Mouse (Mus musculus): Measurements from ENCODE around the gene Rxfp2. TPM values are rescaled to one million over a fixed set of nuclear protein-coding genes. Genes with fewer than 3 reads are reported as not detected.

The Rxfp2 gene
- 6.0 and 7.9 TPM in 2 replicates for polyA plus RNA-seq (2014; fragmentation: Nextera tagmentation; extraction: Ambion mirVana)

DNA sequence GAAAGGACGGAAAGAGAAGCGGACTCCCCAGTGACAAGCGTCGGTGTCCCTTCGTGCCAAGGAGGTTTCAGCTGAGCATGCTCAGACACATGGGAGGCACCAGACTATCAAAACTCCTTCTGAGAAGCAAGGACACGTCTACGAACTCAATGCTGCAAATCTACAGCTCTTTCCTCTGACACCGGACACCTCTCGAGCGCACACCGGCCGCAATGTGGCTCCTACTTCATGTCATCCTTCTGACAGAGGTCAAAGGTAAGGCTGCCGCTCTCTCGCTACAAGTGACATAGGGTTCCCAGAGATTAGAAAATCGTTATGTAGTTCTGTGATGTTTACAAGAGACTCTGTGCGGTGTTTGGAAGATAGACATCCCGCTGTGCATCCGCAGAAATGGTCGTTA lies at the start of gene Rxfp2:
Gene Rxfp2, plus strand, starts transcription at position 20 of the 400 bp plus-strand sequence.
- Histone ChIP-seq H3K4me2 (replicated peaks; ENCODE audit: low read depth, low read length) (peak within 1 kb of the TSS; percentile 2; the same call in 1 of the 2 replicates), H3K36me3 (ENCODE audit: control insufficient read depth, insufficient read depth, low read length) (no peaks in the 10 kb centered on the region), H3K4me1 (ENCODE audit: control insufficient read depth, insufficient read depth, low read length) (peaks cover 14% of the 10 kb centered on the region), H3K4me3 (ENCODE audit: low read length) (peak within 1 kb of the TSS; percentile 1; the same call in 1 of the 2 replicates), H3K27me3 (ENCODE audit: control insufficient read depth, insufficient read depth, low read length) (0 out of 2 replicates have a peak, but pooled peaks cover 3% of the 10 kb centered on the region), H3K27ac (ENCODE audit: low read depth, low read length) (no peak within 1 kb of the TSS), H3K9me3 (ENCODE audit: control insufficient read depth, low read length) (0 out of 2 replicates have a peak, but pooled peaks cover 2% of the 10 kb centered on the region), H3K9ac (ENCODE audit: low read depth, low read length) (no peak within 1 kb of the TSS)
- ATAC-seq (ENCODE audit: low FRiP score, low TSS enrichment) = no peak
- 35% methylated on average over 19 of the region's 19 CpGs for WGBS

DNA sequence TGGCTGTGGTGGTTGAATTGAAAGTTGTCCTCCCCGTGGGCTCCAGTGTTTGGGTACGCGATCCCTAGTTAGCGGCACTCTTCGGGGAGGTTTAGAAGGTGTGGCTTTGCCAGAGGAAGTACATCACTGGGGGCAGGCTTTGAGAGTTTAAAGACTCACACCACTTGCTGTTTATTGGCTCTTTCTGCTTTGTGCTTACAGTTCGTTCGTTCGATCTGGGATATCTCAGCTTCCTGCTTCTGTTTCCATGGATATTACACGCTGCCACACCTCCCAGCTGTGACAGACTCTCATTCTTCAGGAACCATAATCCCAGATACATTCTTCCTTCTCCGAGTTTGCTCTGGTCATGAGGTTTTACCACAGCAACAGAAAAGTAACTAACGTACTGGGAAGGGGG lies 48.2 kb upstream of the Rxfp2 start:
- H3K36me3 ChIP-seq (ENCODE audit: control insufficient read depth, insufficient read depth, low read length) = no peaks in the 10 kb centered on the region
- no peak overlapping the region for H3K9ac ChIP-seq (ENCODE audit: low read depth, low read length)
- H3K4me1 ChIP-seq (ENCODE audit: control insufficient read depth, insufficient read depth, low read length) = no peaks in the 10 kb centered on the region
- H3K9me3 ChIP-seq (ENCODE audit: control insufficient read depth, low read length) = no peaks in the 10 kb centered on the region
- no peak for ATAC-seq (ENCODE audit: low FRiP score, low TSS enrichment)
- 90% methylated on average over 11 of the region's 11 CpGs for WGBS
- H3K4me3 ChIP-seq (ENCODE audit: low read length) = no peak overlapping the region
- H3K4me2 ChIP-seq (replicated peaks; ENCODE audit: low read depth, low read length) = no peak overlapping the region
- no peaks in the 10 kb centered on the region for H3K27me3 ChIP-seq (ENCODE audit: control insufficient read depth, insufficient read depth, low read length)
- H3K27ac ChIP-seq (ENCODE audit: low read depth, low read length) = no peak overlapping the region

DNA sequence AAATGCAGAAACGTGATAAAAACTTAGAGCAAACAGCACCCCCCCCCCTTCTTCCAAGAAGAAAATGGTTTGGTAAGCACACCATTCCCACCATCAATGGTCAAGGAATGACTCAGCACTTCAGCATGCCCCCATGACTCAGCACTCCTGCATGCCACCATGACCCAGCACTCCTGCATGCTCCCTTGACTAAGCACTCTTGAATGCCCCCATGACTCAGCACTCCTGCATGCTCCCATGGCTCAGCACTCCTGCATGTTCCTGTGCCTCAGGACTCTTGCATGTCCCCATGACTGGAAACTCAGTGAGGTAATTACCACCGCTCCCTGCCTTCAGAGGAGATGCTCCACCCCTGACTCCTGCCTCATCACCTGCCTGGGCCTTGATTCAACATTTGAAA lies 41.4 kb upstream of the Rxfp2 start:
- Histone ChIP-seq H3K27ac (ENCODE audit: low read depth, low read length) (no peak overlapping the region), H3K4me3 (ENCODE audit: low read length) (no peak overlapping the region), H3K9me3 (ENCODE audit: control insufficient read depth, low read length) (no peaks in the 10 kb centered on the region), H3K4me1 (ENCODE audit: control insufficient read depth, insufficient read depth, low read length) (no peaks in the 10 kb centered on the region), H3K27me3 (ENCODE audit: control insufficient read depth, insufficient read depth, low read length) (no peaks in the 10 kb centered on the region), H3K4me2 (replicated peaks; ENCODE audit: low read depth, low read length) (no peak overlapping the region), H3K9ac (ENCODE audit: low read depth, low read length) (no peak overlapping the region), H3K36me3 (ENCODE audit: control insufficient read depth, insufficient read depth, low read length) (no peaks in the 10 kb centered on the region)
- WGBS = 63% methylated on average over 2 of the region's 2 CpGs
- ATAC-seq (ENCODE audit: low FRiP score, low TSS enrichment) = no peak

DNA sequence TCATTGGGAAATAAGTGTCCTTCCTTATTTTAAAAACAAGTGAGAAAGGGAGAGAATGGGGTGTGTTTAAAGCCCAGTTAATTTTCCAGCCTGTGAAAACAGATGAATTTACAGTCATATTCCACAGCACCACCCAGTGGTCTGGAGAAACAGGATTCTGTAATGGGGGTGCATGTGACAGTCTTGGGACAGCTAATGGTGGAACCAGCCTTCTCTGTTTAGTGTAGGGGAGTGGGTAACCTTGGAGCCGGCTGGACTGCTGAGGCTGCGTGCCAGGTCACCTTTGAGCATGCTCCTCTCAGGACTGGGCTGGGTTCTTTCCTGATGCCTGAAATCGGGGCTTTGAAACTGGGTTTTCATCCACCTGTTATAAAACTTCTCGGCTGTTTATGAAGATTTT lies 34.9 kb upstream of the Rxfp2 start:
- Histone ChIP-seq H3K4me2 (replicated peaks; ENCODE audit: low read depth, low read length) (no peak overlapping the region), H3K36me3 (ENCODE audit: control insufficient read depth, insufficient read depth, low read length) (no peaks in the 10 kb centered on the region), H3K4me1 (ENCODE audit: control insufficient read depth, insufficient read depth, low read length) (no peaks in the 10 kb centered on the region), H3K9ac (ENCODE audit: low read depth, low read length) (no peak overlapping the region), H3K27ac (ENCODE audit: low read depth, low read length) (no peak overlapping the region), H3K9me3 (ENCODE audit: control insufficient read depth, low read length) (no peaks in the 10 kb centered on the region), H3K27me3 (ENCODE audit: control insufficient read depth, insufficient read depth, low read length) (no peaks in the 10 kb centered on the region), H3K4me3 (ENCODE audit: low read length) (no peak overlapping the region)
- ATAC-seq (ENCODE audit: low FRiP score, low TSS enrichment) = 0 out of 2 replicates have a peak, but pooled peaks have one; percentile 39
- WGBS = 76% methylated on average over 4 of the region's 4 CpGs

DNA sequence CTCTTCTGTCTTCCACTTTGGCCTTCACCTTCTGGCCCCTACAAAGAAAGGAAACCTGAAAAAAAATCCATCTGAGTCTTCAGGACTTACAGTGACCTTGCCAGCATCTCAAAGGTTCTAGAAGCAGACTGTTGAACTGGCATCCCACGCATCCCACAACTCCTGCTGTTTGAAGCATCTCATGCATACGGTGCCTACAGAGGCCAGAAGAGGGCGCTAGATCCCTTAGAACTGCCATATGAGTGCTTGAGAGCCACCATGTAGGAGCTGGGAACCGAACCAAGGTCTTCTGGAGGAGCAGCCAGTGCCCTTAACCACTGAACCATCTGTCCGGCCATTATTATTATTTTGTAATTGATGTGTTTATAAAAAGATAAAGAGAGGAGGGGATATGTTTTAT lies 23.9 kb upstream of the Rxfp2 start:
- 75% methylated on average over 5 of the region's 5 CpGs for WGBS
- 0 out of 2 replicates have a peak, but pooled peaks cover 2% of the 10 kb centered on the region for H3K4me1 ChIP-seq (ENCODE audit: control insufficient read depth, insufficient read depth, low read length)
- no peak overlapping the region for H3K9ac ChIP-seq (ENCODE audit: low read depth, low read length)
- no peak overlapping the region for H3K4me2 ChIP-seq (replicated peaks; ENCODE audit: low read depth, low read length)
- no peaks in the 10 kb centered on the region for H3K36me3 ChIP-seq (ENCODE audit: control insufficient read depth, insufficient read depth, low read length)
- H3K4me3 ChIP-seq (ENCODE audit: low read length) = no peak overlapping the region
- no peak for ATAC-seq (ENCODE audit: low FRiP score, low TSS enrichment)
- no peak overlapping the region for H3K27ac ChIP-seq (ENCODE audit: low read depth, low read length)
- peaks cover 4% of the 10 kb centered on the region; the same call in 1 of the 2 replicates for H3K9me3 ChIP-seq (ENCODE audit: control insufficient read depth, low read length)
- H3K27me3 ChIP-seq (ENCODE audit: control insufficient read depth, insufficient read depth, low read length) = no peaks in the 10 kb centered on the region

DNA sequence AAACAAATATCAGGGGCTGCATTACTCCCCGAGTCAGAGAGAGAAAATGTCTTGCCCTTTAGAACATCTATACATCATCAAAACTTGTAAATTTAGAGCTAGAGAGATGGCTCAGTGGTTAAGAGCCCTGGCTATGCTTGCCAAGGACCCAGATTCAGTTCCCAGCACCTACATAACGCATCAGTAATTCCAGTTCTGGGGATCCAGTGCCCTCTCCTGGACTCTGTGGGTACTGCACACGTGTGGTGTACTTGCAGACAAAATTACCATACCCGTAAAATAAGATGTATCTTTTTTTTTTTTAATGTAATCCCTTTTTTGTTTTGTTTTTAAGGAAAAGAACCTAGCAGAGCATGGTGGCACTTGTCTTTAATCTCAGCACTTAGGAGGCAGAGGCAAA lies 21.9 kb upstream of the Rxfp2 start:
- Histone ChIP-seq H3K27me3 (ENCODE audit: control insufficient read depth, insufficient read depth, low read length) (no peaks in the 10 kb centered on the region), H3K9ac (ENCODE audit: low read depth, low read length) (no peak overlapping the region), H3K9me3 (ENCODE audit: control insufficient read depth, low read length) (peaks cover 4% of the 10 kb centered on the region; the same call in 1 of the 2 replicates), H3K36me3 (ENCODE audit: control insufficient read depth, insufficient read depth, low read length) (no peaks in the 10 kb centered on the region), H3K27ac (ENCODE audit: low read depth, low read length) (no peak overlapping the region), H3K4me3 (ENCODE audit: low read length) (no peak overlapping the region), H3K4me1 (ENCODE audit: control insufficient read depth, insufficient read depth, low read length) (no peaks in the 10 kb centered on the region), H3K4me2 (replicated peaks; ENCODE audit: low read depth, low read length) (no peak overlapping the region)
- 88% methylated on average over 4 of the region's 4 CpGs for WGBS
- no peak for ATAC-seq (ENCODE audit: low FRiP score, low TSS enrichment)

DNA sequence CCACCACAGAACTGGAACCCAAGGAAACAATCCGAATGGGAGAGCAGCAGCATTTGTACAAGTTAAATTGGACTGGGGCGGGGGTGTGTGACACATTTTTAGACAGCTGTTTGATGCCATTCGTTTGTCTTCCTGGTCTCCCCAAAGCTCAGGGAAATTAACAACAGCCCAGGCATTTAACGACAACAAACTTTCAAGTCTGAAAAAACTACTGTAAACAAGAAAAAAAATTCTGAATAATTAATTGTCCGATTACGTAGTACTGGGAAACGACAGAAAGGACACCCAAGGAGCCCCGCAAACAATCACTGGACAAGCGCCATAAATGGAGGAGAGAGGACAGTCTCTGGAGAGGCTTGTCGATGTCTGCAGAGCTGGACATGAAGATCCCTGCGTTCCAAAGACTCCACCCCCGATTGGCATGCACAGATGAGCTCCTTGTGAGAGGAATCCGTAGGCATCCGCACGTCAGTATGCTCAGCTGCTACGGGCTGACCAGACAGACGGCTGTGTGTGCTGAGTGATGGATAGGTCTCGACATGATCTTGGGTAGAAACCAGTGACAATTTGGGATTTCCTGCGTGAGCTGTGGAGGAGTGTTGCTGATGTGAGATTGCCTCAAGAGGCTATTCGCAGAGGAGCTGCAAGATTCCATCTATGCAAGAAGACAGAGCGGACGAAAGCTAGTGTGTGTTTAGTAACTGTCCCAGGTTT lies 21.0 kb upstream of the Rxfp2 start:
- Histone ChIP-seq H3K27me3 (ENCODE audit: control insufficient read depth, insufficient read depth, low read length) (no peaks in the 10 kb centered on the region), H3K9ac (ENCODE audit: low read depth, low read length) (no peak overlapping the region), H3K36me3 (ENCODE audit: control insufficient read depth, insufficient read depth, low read length) (no peaks in the 10 kb centered on the region), H3K4me1 (ENCODE audit: control insufficient read depth, insufficient read depth, low read length) (no peaks in the 10 kb centered on the region), H3K27ac (ENCODE audit: low read depth, low read length) (no peak overlapping the region), H3K9me3 (ENCODE audit: control insufficient read depth, low read length) (peaks cover 4% of the 10 kb centered on the region; the same call in 1 of the 2 replicates), H3K4me2 (replicated peaks; ENCODE audit: low read depth, low read length) (no peak overlapping the region; the same call in 1 of the 2 replicates), H3K4me3 (ENCODE audit: low read length) (no peak overlapping the region)
- peak; percentile 45; the same call in 1 of the 2 replicates for ATAC-seq (ENCODE audit: low FRiP score, low TSS enrichment)
- 69% methylated on average over 22 of the region's 22 CpGs for WGBS

DNA sequence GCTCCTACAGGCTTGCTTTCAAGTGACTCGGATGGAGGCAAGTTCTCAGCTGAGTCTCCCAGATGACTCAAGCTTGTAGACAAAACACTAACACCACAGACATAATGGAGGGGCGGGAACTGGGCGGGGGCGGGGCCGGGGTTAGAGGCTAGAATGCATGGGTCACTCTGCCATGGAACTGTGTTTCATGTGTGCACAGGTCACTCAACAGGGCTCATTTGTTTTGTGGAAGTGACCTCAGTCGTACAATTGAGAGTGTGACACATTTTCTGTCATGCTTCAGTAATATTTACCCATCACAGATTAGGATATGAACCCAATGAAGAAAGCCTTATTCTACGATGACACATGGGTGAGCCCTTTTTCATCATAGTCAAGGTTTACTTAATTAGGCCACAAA lies 20.2 kb upstream of the Rxfp2 start:
- Histone ChIP-seq H3K4me1 (ENCODE audit: control insufficient read depth, insufficient read depth, low read length) (no peaks in the 10 kb centered on the region), H3K4me3 (ENCODE audit: low read length) (no peak overlapping the region), H3K9ac (ENCODE audit: low read depth, low read length) (no peak overlapping the region), H3K9me3 (ENCODE audit: control insufficient read depth, low read length) (peaks cover 4% of the 10 kb centered on the region; the same call in 1 of the 2 replicates), H3K4me2 (replicated peaks; ENCODE audit: low read depth, low read length) (no peak overlapping the region), H3K27ac (ENCODE audit: low read depth, low read length) (no peak overlapping the region), H3K36me3 (ENCODE audit: control insufficient read depth, insufficient read depth, low read length) (no peaks in the 10 kb centered on the region), H3K27me3 (ENCODE audit: control insufficient read depth, insufficient read depth, low read length) (no peaks in the 10 kb centered on the region)
- ATAC-seq (ENCODE audit: low FRiP score, low TSS enrichment) = 0 out of 2 replicates have a peak, but pooled peaks have one; percentile 12
- 52% methylated on average over 7 of the region's 7 CpGs for WGBS

DNA sequence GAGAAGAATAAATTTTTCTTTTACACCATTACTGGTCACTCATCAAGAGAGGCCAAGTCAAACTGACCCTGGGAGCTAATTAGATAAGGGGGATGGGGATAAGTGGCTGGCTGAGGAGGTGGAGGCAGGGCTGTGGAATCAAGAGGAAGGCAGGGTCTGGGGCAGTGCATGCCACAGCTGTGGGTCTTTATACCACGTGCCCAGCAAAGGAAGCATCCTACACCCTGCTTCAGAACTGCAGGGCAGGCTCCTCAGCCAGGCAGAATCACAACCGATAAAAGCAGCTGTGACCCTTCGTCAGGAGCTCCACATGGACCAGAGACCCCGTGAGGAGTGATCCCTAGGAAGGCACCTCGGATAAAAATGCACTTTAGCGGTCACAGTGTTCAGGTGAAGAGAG lies 13.1 kb upstream of the Rxfp2 start:
- Histone ChIP-seq H3K27ac (ENCODE audit: low read depth, low read length) (no peak overlapping the region), H3K27me3 (ENCODE audit: control insufficient read depth, insufficient read depth, low read length) (no peaks in the 10 kb centered on the region), H3K4me1 (ENCODE audit: control insufficient read depth, insufficient read depth, low read length) (peaks cover 4% of the 10 kb centered on the region; the same call in 1 of the 2 replicates), H3K9me3 (ENCODE audit: control insufficient read depth, low read length) (no peaks in the 10 kb centered on the region), H3K36me3 (ENCODE audit: control insufficient read depth, insufficient read depth, low read length) (no peaks in the 10 kb centered on the region), H3K4me2 (replicated peaks; ENCODE audit: low read depth, low read length) (no peak overlapping the region), H3K4me3 (ENCODE audit: low read length) (no peak overlapping the region), H3K9ac (ENCODE audit: low read depth, low read length) (no peak overlapping the region)
- 0 out of 2 replicates have a peak, but pooled peaks have one; percentile 20 for ATAC-seq (ENCODE audit: low FRiP score, low TSS enrichment)
- WGBS = 36% methylated on average over 6 of the region's 6 CpGs

Data from kidney, embryonic 14.5 days (tissue).